Mouse (Mus musculus) liver, embryonic 13.5 days (tissue): Measurements from ENCODE around the gene Pak2. TPM values are rescaled to one million over a fixed set of nuclear protein-coding genes. Genes with fewer than 3 reads are reported as not detected.
A peak's percentile ranks its signal among the peaks of the same experiment; 100 is the strongest.

Experiments used
- ATAC-seq: fragments of 200-750 bp; cut with Nextera tagmentation; 2 replicates; pipeline ENCODE4 v1.8.0; 2017; ENCODE audit warnings: low read depth, mild to moderate bottlenecking, moderate number of reproducible peaks, moderate library complexity
- DNase-seq: peaks from one replicate; pipeline ENCODE4 v3.0.0; 2022
- H3K27ac ChIP-seq: fragments of 300-500 bp; sonication (generic); 2 replicates; pipeline ENCODE4 v1.5.1; 2015; ENCODE audit warnings: moderate library complexity, mild to moderate bottlenecking, inconsistent platforms
- H3K27me3 ChIP-seq: fragments of 300-500 bp; sonication (generic); 2 replicates; pipeline ENCODE4 v1.6.1; 2015; ENCODE audit warnings: mild to moderate bottlenecking, inconsistent platforms
- H3K36me3 ChIP-seq: fragments of 300-500 bp; sonication (generic); 2 replicates; pipeline ENCODE4 v1.6.1; 2015; ENCODE audit warnings: mild to moderate bottlenecking, inconsistent platforms
- H3K4me1 ChIP-seq: fragments of 300-500 bp; sonication (generic); replicated peaks from 2 replicates; pipeline ENCODE4 v1.6.1; 2015; ENCODE audit warnings: inconsistent platforms
- H3K4me2 ChIP-seq: fragments of 300-500 bp; sonication (generic); 2 replicates; pipeline ENCODE4 v1.6.1; 2015; ENCODE audit warnings: inconsistent platforms, mild to moderate bottlenecking, moderate library complexity
- H3K4me3 ChIP-seq: fragments of 300-500 bp; sonication (generic); replicated peaks from 2 replicates; pipeline ENCODE4 v1.5.1; 2015; ENCODE audit warnings: mild to moderate bottlenecking, inconsistent platforms
- H3K9ac ChIP-seq: fragments of 300-500 bp; sonication (generic); 2 replicates; pipeline ENCODE4 v1.6.1; 2015; ENCODE audit warnings: mild to moderate bottlenecking, inconsistent platforms
- H3K9me3 ChIP-seq: fragments of 300-500 bp; sonication (generic); replicated peaks from 2 replicates; pipeline ENCODE4 v1.6.1; 2016; ENCODE audit warnings: inconsistent platforms
- WGBS: fragments of 180-500 bp; shearing (Covaris S2); methylation state at CpG from one replicate; pipeline ENCODE4 v1.1.7; 2015; ENCODE audit not compliant: insufficient replicate concordance; 5-methylcytosine and 5-hydroxymethylcytosine counted together
- polyA plus RNA-seq: library from polyadenylated mRNA; unstranded; fragments of >200 nt; fragmentation: Nextera tagmentation; extraction: Ambion mirVana; gene quantifications from 2 replicates; pipeline ENCODE4 v1.2.1, GENCODE M21; 2015

Gene Pak2
- polyA plus RNA-seq, 1 experiment from 2014 or later: 10.7 TPM

DNA sequence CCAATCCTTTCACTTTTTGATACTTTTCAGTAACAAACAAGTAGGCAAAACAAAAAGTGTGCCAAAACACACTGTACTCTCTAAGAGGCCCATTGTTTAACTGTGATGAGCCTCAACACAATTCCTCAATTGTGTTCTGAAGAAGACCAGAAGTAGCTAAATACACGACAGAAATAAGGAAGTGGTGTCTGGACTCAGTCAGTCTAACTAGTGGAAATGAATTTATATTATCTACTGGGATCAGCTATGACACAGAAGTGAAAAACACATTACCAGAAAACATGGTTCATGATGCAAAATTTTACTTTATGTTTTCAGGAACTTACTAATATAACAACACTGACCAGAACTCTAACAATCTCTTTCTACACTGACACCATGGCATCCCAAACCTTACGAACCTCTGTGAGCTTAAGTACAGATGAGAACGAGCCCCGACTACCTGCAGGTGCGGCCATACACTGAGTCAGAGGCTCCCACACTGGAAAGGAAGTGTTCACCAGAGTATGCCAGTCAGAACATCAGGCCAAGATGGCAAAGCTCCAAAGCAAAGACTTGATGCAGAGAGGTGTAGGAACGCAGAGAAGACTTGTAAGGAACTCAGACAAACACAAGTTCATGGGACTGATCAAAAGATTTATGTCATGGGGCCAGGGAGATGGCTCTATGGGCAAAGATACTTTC, 19.2 kb downstream of the Pak2 start:
- no peak overlapping the region for H3K9ac ChIP-seq
- no peak overlapping the region for H3K4me3 ChIP-seq
- DNase-seq: no peak
- no peaks in the 10 kb centered on the region for H3K9me3 ChIP-seq
- H3K27ac ChIP-seq: no peak overlapping the region
- H3K27me3 ChIP-seq: no peaks in the 10 kb centered on the region
- ATAC-seq: no peak
- H3K36me3 ChIP-seq: no peaks in the 10 kb centered on the region
- H3K4me1 ChIP-seq: peaks cover 39% of the 10 kb centered on the region
- WGBS: 46% methylated on average over 6 of the region's 6 CpGs
- no peak overlapping the region for H3K4me2 ChIP-seq

DNA sequence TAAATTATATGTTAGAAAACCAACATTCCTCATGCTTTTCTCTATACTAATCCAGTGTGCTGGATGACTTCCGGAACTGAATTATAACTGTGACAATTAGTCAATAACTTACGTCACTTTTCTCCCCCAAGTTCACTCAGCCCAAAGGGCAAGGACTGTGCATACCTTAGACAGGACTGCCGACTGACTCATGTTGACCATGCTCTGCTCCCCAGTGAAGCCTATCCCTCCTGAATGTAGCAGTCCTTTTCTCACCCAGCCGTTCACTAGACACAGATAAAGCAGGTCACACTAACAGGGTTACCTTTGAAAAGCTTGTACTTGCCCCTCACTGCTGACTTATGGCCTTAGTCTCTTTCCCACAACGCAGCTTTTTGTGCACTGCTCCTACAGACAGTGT, 20.3 kb downstream of the Pak2 start:
- no peaks in the 10 kb centered on the region for H3K36me3 ChIP-seq
- H3K4me2 ChIP-seq: no peak overlapping the region
- ATAC-seq (peak; percentile 36; the same call in 1 of the 2 replicates), DNase-seq (no peak)
- WGBS: 67% methylated on average over 5 of the region's 5 CpGs
- H3K27me3 ChIP-seq: no peaks in the 10 kb centered on the region
- H3K4me1 ChIP-seq: peaks cover 38% of the 10 kb centered on the region
- H3K9ac ChIP-seq: no peak overlapping the region
- no peak overlapping the region for H3K27ac ChIP-seq
- H3K9me3 ChIP-seq: no peaks in the 10 kb centered on the region
- no peak overlapping the region for H3K4me3 ChIP-seq

DNA sequence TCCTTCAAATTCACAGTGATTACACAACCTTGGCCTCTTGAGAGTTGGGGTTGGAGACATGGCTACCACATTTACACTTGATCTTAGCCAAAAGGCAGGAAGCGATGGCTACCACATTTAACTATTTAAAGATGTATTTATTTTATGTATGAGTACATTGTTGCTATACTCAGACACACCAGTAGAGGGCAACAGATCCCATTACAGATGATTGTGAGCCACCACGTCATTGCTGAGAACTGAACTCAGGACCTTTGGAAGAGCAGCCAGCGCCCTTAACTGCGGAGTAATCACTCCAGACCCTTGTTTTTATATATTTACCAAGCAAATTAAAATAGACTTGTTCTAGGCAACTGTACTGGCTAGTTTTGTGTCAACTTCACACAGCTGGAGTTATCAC, 36.8 kb downstream of the Pak2 start:
- ATAC-seq: no peak
- Histone ChIP-seq H3K4me2 (no peak overlapping the region), H3K9me3 (no peaks in the 10 kb centered on the region), H3K36me3 (peaks cover 65% of the 10 kb centered on the region), H3K27ac (no peak overlapping the region), H3K4me1 (no peaks in the 10 kb centered on the region), H3K9ac (no peak overlapping the region), H3K27me3 (no peaks in the 10 kb centered on the region), H3K4me3 (no peak overlapping the region)
- no peak for DNase-seq
- WGBS: 74% methylated on average over 4 of the region's 4 CpGs

DNA sequence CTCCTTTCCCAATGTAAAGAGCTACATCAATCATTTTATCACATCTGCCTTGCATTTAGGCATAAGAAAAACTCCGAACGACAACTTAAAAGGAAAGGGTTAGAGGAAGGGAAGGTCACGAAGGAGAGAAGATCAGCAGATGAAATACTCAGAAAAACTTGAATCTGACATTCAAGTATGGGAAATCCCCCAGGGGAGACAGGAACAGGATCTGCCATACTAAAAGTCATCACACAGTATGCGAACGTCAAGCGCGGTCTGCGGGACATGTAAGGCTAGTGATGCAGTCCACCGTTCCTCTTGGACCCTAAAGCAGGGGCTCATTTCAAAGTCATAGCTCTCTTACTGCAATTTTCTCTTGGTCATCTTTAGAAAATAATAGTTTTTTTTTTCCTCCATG, 59.5 kb downstream of the Pak2 start:
- ATAC-seq: no peak

DNA sequence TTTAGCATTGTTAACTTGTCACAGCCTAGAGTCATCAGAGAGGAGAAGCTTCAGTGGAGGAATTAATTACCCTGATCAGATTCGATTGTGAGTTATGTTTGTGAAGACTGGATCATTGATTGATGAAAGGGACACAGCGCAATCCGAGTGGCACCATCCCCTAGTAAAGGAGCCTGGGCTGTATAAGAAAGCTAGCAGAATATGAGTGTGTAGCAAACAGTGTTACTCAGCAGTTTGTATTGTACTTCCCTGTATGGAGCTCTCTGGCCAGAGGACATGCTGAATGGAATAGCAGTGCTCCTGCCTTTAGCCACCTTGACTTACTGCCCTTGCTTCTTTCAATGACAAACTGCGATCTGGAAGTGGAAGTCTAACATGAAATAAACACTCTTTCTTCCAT, 68.8 kb downstream of the Pak2 start:
- Histone ChIP-seq H3K9me3 (no peaks in the 10 kb centered on the region), H3K4me3 (no peak overlapping the region), H3K9ac (no peak overlapping the region), H3K36me3 (0 out of 2 replicates have a peak, but pooled peaks cover 3% of the 10 kb centered on the region), H3K27ac (no peak overlapping the region), H3K27me3 (no peaks in the 10 kb centered on the region), H3K4me1 (no peaks in the 10 kb centered on the region), H3K4me2 (no peak overlapping the region)
- DNase-seq: no peak
- 65% methylated on average over 4 of the region's 4 CpGs for WGBS
- no peak for ATAC-seq

More for the DNA sequence above, 59.5 kb downstream of the Pak2 start:
- Histone ChIP-seq H3K36me3 (peaks cover 66% of the 10 kb centered on the region), H3K9ac (no peak overlapping the region), H3K4me2 (no peak overlapping the region), H3K27ac (no peak overlapping the region), H3K4me1 (0 out of 2 replicates have a peak, but pooled peaks cover 5% of the 10 kb centered on the region), H3K4me3 (no peak overlapping the region), H3K9me3 (no peaks in the 10 kb centered on the region), H3K27me3 (no peaks in the 10 kb centered on the region)
- WGBS: 95% methylated on average over 9 of the region's 9 CpGs
- DNase-seq: no peak

DNA sequence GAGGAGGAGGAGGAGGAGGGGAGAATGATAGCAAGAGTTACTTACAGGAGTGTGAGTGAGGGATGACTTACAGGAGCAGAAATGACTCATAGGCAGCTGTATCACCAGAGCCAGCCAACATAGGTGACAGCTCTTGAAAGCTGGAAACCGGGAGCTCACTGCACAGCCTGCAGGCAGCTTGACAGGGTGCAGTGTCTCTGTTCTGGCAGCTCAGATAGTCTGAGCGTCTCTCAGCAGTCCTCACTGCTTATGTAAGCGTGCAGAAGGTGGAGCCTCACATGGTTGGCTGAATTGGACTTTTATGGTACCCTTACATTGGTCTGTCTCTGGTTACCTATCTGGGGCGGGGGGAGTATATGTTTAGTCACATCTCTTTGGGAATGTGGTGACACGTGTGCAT, 69.2 kb downstream of the Pak2 start:
- Histone ChIP-seq H3K9me3 (no peaks in the 10 kb centered on the region), H3K4me2 (no peak overlapping the region), H3K27me3 (no peaks in the 10 kb centered on the region), H3K36me3 (0 out of 2 replicates have a peak, but pooled peaks cover 3% of the 10 kb centered on the region), H3K9ac (no peak overlapping the region), H3K27ac (no peak overlapping the region), H3K4me1 (no peaks in the 10 kb centered on the region), H3K4me3 (no peak overlapping the region)
- WGBS: 23% methylated on average over 5 of the region's 5 CpGs
- no peak for DNase-seq
- peak; percentile 60 for ATAC-seq

DNA sequence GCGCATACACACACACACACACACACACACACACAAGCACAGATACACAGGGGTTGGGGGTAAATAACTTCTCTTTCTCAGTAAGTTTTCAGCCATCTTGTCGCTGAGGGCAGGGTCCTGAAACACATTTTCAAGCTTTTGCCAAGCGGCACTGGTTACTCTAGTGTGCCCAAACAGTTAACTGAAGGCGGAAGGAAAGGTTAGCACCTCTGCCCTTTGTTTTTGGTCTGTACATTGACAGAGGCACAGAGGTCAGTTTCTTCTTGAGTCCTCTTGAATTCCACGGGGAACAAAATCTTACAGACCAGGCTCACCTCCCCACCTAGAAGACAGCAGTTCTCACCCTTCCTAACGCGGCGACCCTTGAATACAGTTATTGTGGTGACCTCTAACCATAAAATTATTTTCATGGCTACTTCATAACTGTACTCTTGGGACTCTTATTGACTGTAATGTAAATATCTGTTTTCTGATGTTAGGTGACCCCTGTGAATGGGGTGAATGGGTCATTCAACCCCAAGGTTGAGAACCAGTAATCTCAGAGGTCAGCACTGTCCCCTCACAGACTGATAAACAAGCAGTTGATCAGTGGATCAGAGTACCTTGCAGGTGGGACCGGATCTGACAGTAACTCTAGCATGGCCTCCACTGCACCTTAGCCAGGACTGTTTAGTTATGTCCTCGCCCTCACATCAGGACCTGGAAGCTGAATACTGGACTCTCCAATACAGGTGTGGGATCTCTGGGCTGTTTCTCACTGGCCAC, 70.4 kb downstream of the Pak2 start:
- H3K4me1 ChIP-seq: peaks cover under 1% of the 10 kb centered on the region
- 61% methylated on average over 10 of the region's 10 CpGs for WGBS
- no peaks in the 10 kb centered on the region for H3K9me3 ChIP-seq
- H3K4me3 ChIP-seq: 0 out of 2 replicates have a peak overlapping the region, but pooled peaks have one; percentile 4
- ATAC-seq (peak; percentile 53), DNase-seq (no peak)
- no peaks in the 10 kb centered on the region for H3K36me3 ChIP-seq
- peak overlapping the region; percentile 50 for H3K27ac ChIP-seq
- H3K27me3 ChIP-seq: no peaks in the 10 kb centered on the region
- H3K9ac ChIP-seq: no peak overlapping the region
- H3K4me2 ChIP-seq: peak overlapping the region; percentile 21; the same call in 1 of the 2 replicates

DNA sequence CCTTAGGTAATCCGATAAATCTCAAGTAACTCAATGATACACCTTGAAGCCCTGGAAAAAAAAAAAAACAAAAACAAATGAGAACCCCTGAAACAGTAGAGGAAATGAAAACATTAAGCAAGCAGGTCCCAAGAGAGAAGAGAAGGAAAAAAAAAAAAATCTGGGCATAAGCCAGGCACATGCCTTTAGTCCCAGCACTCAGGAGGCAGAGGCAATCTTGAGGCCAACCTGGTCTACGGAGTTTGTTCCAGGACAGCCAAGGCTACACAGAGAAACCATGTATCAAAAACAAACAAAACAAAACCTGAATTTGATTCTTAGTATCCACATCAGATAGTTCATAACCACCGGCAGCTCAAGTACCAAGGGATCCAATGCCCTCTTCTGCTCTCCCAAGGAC, 74.4 kb downstream of the Pak2 start:
- Histone ChIP-seq H3K4me2 (no peak overlapping the region), H3K4me3 (no peak overlapping the region), H3K36me3 (peaks cover 3% of the 10 kb centered on the region; the same call in 1 of the 2 replicates), H3K27me3 (no peaks in the 10 kb centered on the region), H3K27ac (no peak overlapping the region), H3K9me3 (no peaks in the 10 kb centered on the region), H3K9ac (no peak overlapping the region), H3K4me1 (peaks cover 27% of the 10 kb centered on the region)
- WGBS: 87% methylated on average over 3 of the region's 3 CpGs
- DNase-seq: no peak
- no peak for ATAC-seq

DNA sequence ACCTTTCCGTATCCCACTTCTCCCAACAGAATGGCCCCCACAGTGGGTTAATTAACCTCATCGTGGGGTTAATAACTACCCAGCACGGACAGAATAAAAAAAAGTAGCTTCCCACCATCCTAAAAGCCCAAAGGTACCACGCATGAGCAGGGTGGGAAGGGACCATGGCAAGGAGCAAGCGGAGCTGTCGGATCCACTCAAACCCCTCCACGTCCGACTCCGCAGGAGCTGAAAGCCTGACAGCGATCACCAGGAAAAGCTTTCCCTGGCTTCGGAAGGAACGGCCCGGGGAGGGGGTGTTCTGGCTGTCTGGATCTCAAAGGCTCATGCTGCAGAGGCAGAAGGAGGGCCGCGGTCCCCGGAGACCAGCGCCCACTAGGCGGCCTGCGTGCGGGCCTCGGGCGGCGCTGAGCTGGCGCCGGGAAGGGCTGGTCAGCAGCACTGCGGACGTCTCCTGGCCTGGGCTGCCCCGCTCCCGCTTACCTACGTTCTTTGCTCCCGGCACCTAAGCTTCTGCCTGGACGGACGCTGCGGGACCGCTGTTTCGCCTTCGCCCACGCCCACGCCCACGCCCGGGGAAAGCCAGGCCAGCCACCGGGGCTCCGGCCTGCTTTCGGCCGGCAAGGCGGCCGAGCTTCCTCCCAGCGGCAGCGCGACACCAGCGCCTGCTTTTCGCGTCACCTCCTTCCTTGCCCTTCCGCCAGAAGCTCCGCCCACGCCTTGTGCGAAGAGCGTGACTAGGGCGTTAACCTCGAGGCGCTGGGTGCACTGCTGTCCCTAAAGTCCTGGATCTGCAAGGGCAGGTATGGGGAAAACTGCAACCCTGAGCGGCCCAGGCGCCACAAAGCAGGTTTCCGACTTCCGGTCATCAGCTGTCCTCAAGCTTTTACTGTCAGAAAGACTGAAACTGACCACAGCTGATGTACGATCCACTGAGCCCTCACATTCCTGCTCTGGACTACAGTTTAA, 76.3 kb downstream of the Pak2 start, which contains the start of gene Senp5:
Senp5 (minus strand) TSS at position 779 of the 969 bp plus-strand sequence.
- Histone ChIP-seq H3K4me2 (peak within 1 kb of the TSS; percentile 92), H3K27ac (peak within 1 kb of the TSS; percentile 76), H3K36me3 (peaks cover 3% of the 10 kb centered on the region; the same call in 1 of the 2 replicates), H3K4me3 (peak within 1 kb of the TSS; percentile 89), H3K9ac (peak within 1 kb of the TSS; percentile 91), H3K9me3 (no peaks in the 10 kb centered on the region), H3K27me3 (no peaks in the 10 kb centered on the region), H3K4me1 (peaks cover 30% of the 10 kb centered on the region)
- ATAC-seq (peak; percentile 95), DNase-seq (peak; percentile 88)
- under 1% methylated on average over 66 of the region's 66 CpGs for WGBS

DNA sequence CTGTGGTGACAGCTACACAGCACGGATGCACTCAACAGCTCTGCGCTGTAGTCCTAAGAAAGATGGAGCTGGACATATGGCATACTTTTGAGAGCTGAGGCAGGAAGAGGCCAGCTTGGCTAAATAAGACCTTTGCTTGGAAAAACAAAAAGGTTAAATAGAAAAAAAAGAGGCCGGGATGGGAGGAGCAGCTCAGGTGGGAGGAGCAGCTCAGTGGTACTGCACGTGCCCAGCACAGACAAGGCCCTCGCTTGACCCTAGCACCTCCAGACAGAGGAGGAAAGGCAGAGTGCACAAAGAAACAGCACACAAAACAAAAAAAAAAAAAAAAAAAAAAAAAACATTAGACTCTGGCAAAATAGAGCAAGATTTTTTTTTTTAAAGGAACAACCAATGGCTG, 82.8 kb downstream of the Pak2 start:
- WGBS: 72% methylated on average over 5 of the region's 5 CpGs
- Histone ChIP-seq H3K27me3 (no peaks in the 10 kb centered on the region), H3K36me3 (peaks cover 28% of the 10 kb centered on the region), H3K9ac (no peak overlapping the region), H3K4me2 (no peak overlapping the region), H3K4me1 (peaks cover 11% of the 10 kb centered on the region), H3K9me3 (no peaks in the 10 kb centered on the region), H3K27ac (no peak overlapping the region), H3K4me3 (no peak overlapping the region)
- ATAC-seq (no peak), DNase-seq (no peak)

DNA sequence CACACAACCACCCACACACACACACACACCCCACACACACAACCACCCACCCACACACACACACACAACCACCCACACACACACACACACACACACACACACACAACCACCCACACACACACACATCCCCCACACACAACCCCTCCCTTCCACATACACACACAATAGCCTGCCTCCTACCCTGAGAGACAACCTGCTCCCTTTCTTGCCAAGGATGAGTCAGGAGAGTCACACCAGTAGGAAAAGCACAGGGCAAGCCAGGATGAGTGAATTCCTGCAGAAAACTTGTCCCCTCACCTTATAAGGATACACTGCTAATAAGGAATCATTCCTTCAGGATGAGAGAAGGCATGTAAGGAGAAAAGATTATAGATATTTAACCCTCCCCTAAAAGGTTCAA, 85.2 kb downstream of the Pak2 start:
- H3K36me3 ChIP-seq: peaks cover 37% of the 10 kb centered on the region
- H3K27me3 ChIP-seq: no peaks in the 10 kb centered on the region
- H3K4me2 ChIP-seq: no peak overlapping the region
- no peak overlapping the region for H3K4me3 ChIP-seq
- DNase-seq (no peak), ATAC-seq (no peak)
- H3K4me1 ChIP-seq: 0 out of 2 replicates have a peak, but pooled peaks cover 3% of the 10 kb centered on the region
- no peak overlapping the region for H3K27ac ChIP-seq
- H3K9me3 ChIP-seq: no peaks in the 10 kb centered on the region
- no peak overlapping the region for H3K9ac ChIP-seq
